Comparison of ENCODE assay signal across 8 mouse cellular contexts in the genomic region with DNA sequence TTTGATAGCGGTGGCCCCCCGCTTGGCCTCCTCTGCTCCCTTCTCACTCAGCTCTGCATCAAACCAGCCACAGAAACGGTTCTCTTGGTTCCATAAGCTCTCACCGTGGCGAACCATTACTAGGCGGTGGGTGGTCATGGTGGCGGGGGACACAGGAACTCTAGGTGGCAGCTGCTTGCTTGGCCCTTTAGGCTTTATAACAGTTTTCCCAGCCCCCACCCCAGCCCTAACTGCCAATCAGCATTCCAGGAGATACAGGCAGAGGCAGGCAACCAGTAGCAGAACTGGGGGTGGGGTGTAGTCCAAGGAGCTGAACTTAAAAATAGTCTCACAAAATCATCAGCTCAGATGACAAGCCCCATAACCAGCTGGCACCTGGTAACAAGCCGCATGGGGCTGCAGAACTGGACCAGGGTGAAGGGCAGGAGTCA. TPM values are rescaled to one million over a fixed set of nuclear protein-coding genes. Genes with fewer than 3 reads are reported as not detected.
DNase-seq lines count a peak whose midpoint lies in the region; ATAC-seq and TF ChIP-seq lines count a peak whose summit lies in the region.

A gene (minus strand): TSS at position 183 of the 431 bp plus-strand sequence.

- peaks cover 20% of the 10 kb centered on the region for H3K36me3 ChIP-seq in kidney, embryonic 14.5 days (ENCODE audit: control insufficient read depth, insufficient read depth, low read length)
- peaks cover 15% of the 10 kb centered on the region for H3K36me3 ChIP-seq in kidney, postnatal 0 days (ENCODE audit: insufficient read depth, low read length)
- 0 out of 2 replicates have a peak, but pooled peaks cover 3% of the 10 kb centered on the region for H3K36me3 ChIP-seq in stomach, embryonic 16.5 days (ENCODE audit: control insufficient read depth, insufficient read depth, low read length)

- H3K4me1 ChIP-seq in kidney, embryonic 14.5 days (ENCODE audit: control insufficient read depth, insufficient read depth, low read length) = no peaks in the 10 kb centered on the region; the same call in 1 of the 2 replicates
- 0 out of 2 replicates have a peak, but pooled peaks cover 3% of the 10 kb centered on the region for H3K4me1 ChIP-seq in kidney, postnatal 0 days (replicated peaks; ENCODE audit: insufficient read depth, low read length)
- H3K4me1 ChIP-seq in stomach, embryonic 16.5 days (ENCODE audit: control insufficient read depth, insufficient read depth, low read length) = no peaks in the 10 kb centered on the region

- no peak within 1 kb of the TSS for H3K27ac ChIP-seq in kidney, embryonic 14.5 days (ENCODE audit: low read depth, low read length)
- H3K27ac ChIP-seq in kidney, postnatal 0 days = 0 out of 2 replicates have a peak within 1 kb of the TSS, but pooled peaks have one; percentile 15
- H3K27ac ChIP-seq in stomach, embryonic 16.5 days (ENCODE audit: low read length) = no peak within 1 kb of the TSS

- no peak within 1 kb of the TSS for H3K4me3 ChIP-seq in kidney, embryonic 14.5 days (ENCODE audit: low read length)
- no peak within 1 kb of the TSS for H3K4me3 ChIP-seq in kidney, postnatal 0 days (replicated peaks; ENCODE audit: low read depth, low read length)
- no peak within 1 kb of the TSS for H3K4me3 ChIP-seq in stomach, embryonic 16.5 days (replicated peaks; ENCODE audit: low read length)

- 56% methylated on average over 8 of the region's 8 CpGs for WGBS in kidney, embryonic 14.5 days
- 62% methylated on average over 8 of the region's 8 CpGs for WGBS in kidney, postnatal 0 days
- WGBS in stomach, embryonic 16.5 days = 40% methylated on average over 8 of the region's 8 CpGs

- no peak within 1 kb of the TSS for H3K9ac ChIP-seq in kidney, embryonic 14.5 days (ENCODE audit: low read depth, low read length)
- H3K9ac ChIP-seq in kidney, postnatal 0 days (ENCODE audit: low read depth, low read length) = no peak within 1 kb of the TSS
- peak within 1 kb of the TSS; percentile 7; the same call in 1 of the 2 replicates for H3K9ac ChIP-seq in stomach, embryonic 16.5 days (ENCODE audit: low read length)

- no peaks in the 10 kb centered on the region for H3K9me3 ChIP-seq in kidney, embryonic 14.5 days (ENCODE audit: control insufficient read depth, low read length)
- H3K9me3 ChIP-seq in kidney, postnatal 0 days (replicated peaks; ENCODE audit: low read length) = no peaks in the 10 kb centered on the region
- H3K9me3 ChIP-seq in stomach, embryonic 16.5 days (replicated peaks; ENCODE audit: control insufficient read depth, low read length) = no peaks in the 10 kb centered on the region

- TF ChIP-seq CTCF in kidney, postnatal 0 days (IDR thresholded peaks at IDR 0.05; ENCODE audit: low read depth) = no peak

- no peak within 1 kb of the TSS for H3K4me2 ChIP-seq in kidney, embryonic 14.5 days (replicated peaks; ENCODE audit: low read depth, low read length)
- no peak within 1 kb of the TSS for H3K4me2 ChIP-seq in kidney, postnatal 0 days (ENCODE audit: low read length)
- no peak within 1 kb of the TSS for H3K4me2 ChIP-seq in stomach, embryonic 16.5 days (ENCODE audit: low read depth, low read length)

- ATAC-seq in kidney, embryonic 14.5 days (ENCODE audit: low FRiP score, low TSS enrichment) = no peak
- peak; percentile 22; the same call in 1 of the 2 replicates for ATAC-seq in kidney, postnatal 0 days (replicated peaks; ENCODE audit: low FRiP score, low read depth)
- no peak for ATAC-seq in stomach, embryonic 16.5 days (ENCODE audit: insufficient read depth, low FRiP score)

- peak; percentile 18 to 44 for DNase-seq in kidney, adult 8-10 months
- peak; percentile 60 for DNase-seq in brain, adult 2 months (ENCODE audit: low read depth, low spot score)
- DNase-seq in gastrocnemius, postnatal 4 days (ENCODE audit: low spot score in 2 of 2) = no peak
- no peak for DNase-seq in kidney, postnatal 0 days (ENCODE audit: low spot score)
- no peak for DNase-seq in thymus, postnatal 25 days
- no peak for DNase-seq in urinary bladder, postnatal 36 days (ENCODE audit: low spot score in 2 of 2)

- no peaks in the 10 kb centered on the region for H3K27me3 ChIP-seq in kidney, embryonic 14.5 days (ENCODE audit: control insufficient read depth, insufficient read depth, low read length)
- no peaks in the 10 kb centered on the region for H3K27me3 ChIP-seq in kidney, postnatal 0 days (ENCODE audit: insufficient read depth, low read length)
- H3K27me3 ChIP-seq in stomach, embryonic 16.5 days (ENCODE audit: control insufficient read depth, insufficient read depth, low read length) = no peaks in the 10 kb centered on the region

RNA-seq across cellular contexts. Expression of the gene that starts here (rescaled TPM):
- polyA plus RNA-seq in kidney, embryonic 14.5 days (2014; fragmentation: Nextera tagmentation; extraction: Ambion mirVana) = 3.3 and 4.4 TPM in 2 replicates
- total RNA-seq in gastrocnemius, postnatal 4 days (2021) = 1,000 to 10,000 TPM; 1,561 to 1,711 TPM
- polyA plus RNA-seq in kidney, postnatal 0 days (2015; fragmentation: Nextera tagmentation; extraction: Ambion mirVana) = 111 and 121 TPM in 2 replicates
- polyA plus RNA-seq in stomach, embryonic 16.5 days (2015; fragmentation: Nextera tagmentation; extraction: Ambion mirVana) = 5.4 and 78.0 TPM in 2 replicates

Comparison
In these comparisons a context has a peak if more than half of its experiments do, and no peak if none do; other contexts are left out.
1. DNase-seq: peak in kidney, adult 8-10 months (2 of 2) and brain, adult 2 months (single experiment); none in gastrocnemius, postnatal 4 days (0 of 2), kidney, postnatal 0 days (single experiment), thymus, postnatal 25 days (single experiment) and urinary bladder, postnatal 36 days (0 of 2).